Mouse (Mus musculus): ENCODE measurements around the gene Snx29. TPM values are rescaled to one million over a fixed set of nuclear protein-coding genes. Genes with fewer than 3 reads are reported as not detected.

Gene Snx29
- polyA plus RNA-seq, 1 experiment from 2014 or later, result 8.2 TPM

GRCm38 (mm10) chr16:11303741-11304140 is 19.0 kb upstream of the Snx29 start:
- H3K36me3 ChIP-seq (ENCODE audit: control insufficient read depth, insufficient read depth), result no peaks in the 10 kb centered on the region
- no peak overlapping the region for H3K4me3 ChIP-seq (ENCODE audit: low read length)
- H3K27me3 ChIP-seq (ENCODE audit: control insufficient read depth, insufficient read depth, low read length), result no peaks in the 10 kb centered on the region
- H3K27ac ChIP-seq (ENCODE audit: low read length), result no peak overlapping the region
- H3K9ac ChIP-seq (ENCODE audit: low read length), result no peak overlapping the region
- ATAC-seq (replicated peaks; ENCODE audit: extremely low read depth, insufficient read depth, low FRiP score), result no peak
- H3K4me1 ChIP-seq (ENCODE audit: control insufficient read depth, insufficient read depth, low read length), result no peaks in the 10 kb centered on the region
- H3K9me3 ChIP-seq (replicated peaks; ENCODE audit: control insufficient read depth, low read length), result no peaks in the 10 kb centered on the region
- H3K4me2 ChIP-seq (ENCODE audit: low read depth, low read length), result no peak overlapping the region

DNA sequence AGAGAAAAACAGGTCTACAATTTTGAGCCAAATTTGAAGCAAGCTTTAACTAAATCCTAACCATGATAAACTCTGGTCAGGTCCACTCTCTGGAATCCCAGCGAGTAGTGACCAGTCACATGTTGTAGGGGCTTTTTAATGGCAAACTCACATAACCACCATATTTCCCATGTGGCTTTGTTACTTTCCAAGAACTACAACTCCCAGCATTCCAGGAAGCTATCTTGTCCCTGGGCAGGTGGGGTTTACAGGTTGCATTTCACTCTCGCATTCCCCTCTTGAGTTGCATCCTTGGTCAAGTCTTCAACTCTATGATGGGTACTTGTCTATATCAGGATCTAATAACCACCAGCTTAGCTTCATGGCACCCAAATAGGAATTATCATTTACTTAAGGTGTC is 17.2 kb upstream of the Snx29 start:
- WGBS, result 68% methylated on average over 2 of the region's 2 CpGs
- Histone ChIP-seq H3K4me1 (ENCODE audit: control insufficient read depth, insufficient read depth, low read length) (0 out of 2 replicates have a peak, but pooled peaks cover 2% of the 10 kb centered on the region), H3K27ac (ENCODE audit: low read length) (no peak overlapping the region), H3K4me3 (ENCODE audit: low read length) (no peak overlapping the region), H3K4me2 (ENCODE audit: low read depth, low read length) (no peak overlapping the region), H3K36me3 (ENCODE audit: control insufficient read depth, insufficient read depth) (no peaks in the 10 kb centered on the region), H3K27me3 (ENCODE audit: control insufficient read depth, insufficient read depth, low read length) (no peaks in the 10 kb centered on the region), H3K9ac (ENCODE audit: low read length) (no peak overlapping the region), H3K9me3 (replicated peaks; ENCODE audit: control insufficient read depth, low read length) (no peaks in the 10 kb centered on the region)
- ATAC-seq (replicated peaks; ENCODE audit: extremely low read depth, insufficient read depth, low FRiP score), result no peak

- WGBS, result 63% methylated on average over 7 of the region's 7 CpGs
- ATAC-seq (replicated peaks; ENCODE audit: extremely low read depth, insufficient read depth, low FRiP score), result no peak
- no peak within 1 kb of the TSS for H3K4me3 ChIP-seq (ENCODE audit: low read length)
Observed at GRCm38 (mm10) chr16:11313512-11313911, 9.2 kb upstream of the Snx29 start, which contains the start of gene Tnfrsf17. TSS of gene Tnfrsf17 (plus strand) at chr16:11313812.

DNA sequence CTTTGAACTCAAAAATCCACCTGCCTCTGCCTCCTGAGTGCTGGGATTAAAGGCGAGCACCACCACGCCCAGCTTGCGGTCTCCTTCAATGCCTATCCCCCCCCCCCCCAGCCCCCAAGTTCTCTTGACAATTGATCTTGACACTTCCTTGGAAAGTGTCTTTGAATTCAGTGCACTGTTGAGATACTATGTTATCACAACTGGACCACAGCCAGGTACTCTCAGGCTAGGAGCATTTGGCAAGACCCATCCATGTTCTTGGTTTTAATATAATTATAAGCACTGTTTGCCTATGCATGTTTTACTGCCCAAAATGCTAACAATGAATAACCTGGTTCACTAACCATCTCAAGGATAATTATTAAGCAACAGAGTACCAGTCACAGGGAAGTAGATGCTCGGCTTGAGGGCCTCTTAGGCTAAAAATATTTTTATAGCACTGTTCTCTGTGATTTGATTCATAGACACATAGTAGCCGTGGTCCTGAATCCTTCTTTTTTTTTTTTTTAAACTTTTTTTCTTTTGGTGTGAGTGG is 6.9 kb upstream of the Snx29 start:
- Histone ChIP-seq H3K9ac (ENCODE audit: low read length) (no peak overlapping the region), H3K9me3 (replicated peaks; ENCODE audit: control insufficient read depth, low read length) (no peaks in the 10 kb centered on the region), H3K27ac (ENCODE audit: low read length) (no peak overlapping the region; the same call in 1 of the 2 replicates), H3K4me1 (ENCODE audit: control insufficient read depth, insufficient read depth, low read length) (peaks cover 8% of the 10 kb centered on the region; the same call in 1 of the 2 replicates), H3K36me3 (ENCODE audit: control insufficient read depth, insufficient read depth) (no peaks in the 10 kb centered on the region), H3K4me2 (ENCODE audit: low read depth, low read length) (no peak overlapping the region), H3K4me3 (ENCODE audit: low read length) (no peak overlapping the region), H3K27me3 (ENCODE audit: control insufficient read depth, insufficient read depth, low read length) (no peaks in the 10 kb centered on the region)
- 55% methylated on average over 5 of the region's 5 CpGs for WGBS
- no peak for ATAC-seq (replicated peaks; ENCODE audit: extremely low read depth, insufficient read depth, low FRiP score)

More at GRCm38 (mm10) chr16:11313512-11313911, 9.2 kb upstream of the Snx29 start, which contains the start of gene Tnfrsf17:
- H3K27me3 ChIP-seq (ENCODE audit: control insufficient read depth, insufficient read depth, low read length), result no peaks in the 10 kb centered on the region
- no peaks in the 10 kb centered on the region for H3K9me3 ChIP-seq (replicated peaks; ENCODE audit: control insufficient read depth, low read length)
- no peak within 1 kb of the TSS for H3K4me2 ChIP-seq (ENCODE audit: low read depth, low read length)
- H3K9ac ChIP-seq (ENCODE audit: low read length), result no peak within 1 kb of the TSS
- H3K27ac ChIP-seq (ENCODE audit: low read length), result no peak within 1 kb of the TSS
- peaks cover 10% of the 10 kb centered on the region; the same call in 1 of the 2 replicates for H3K4me1 ChIP-seq (ENCODE audit: control insufficient read depth, insufficient read depth, low read length)
- H3K36me3 ChIP-seq (ENCODE audit: control insufficient read depth, insufficient read depth), result no peaks in the 10 kb centered on the region

DNA sequence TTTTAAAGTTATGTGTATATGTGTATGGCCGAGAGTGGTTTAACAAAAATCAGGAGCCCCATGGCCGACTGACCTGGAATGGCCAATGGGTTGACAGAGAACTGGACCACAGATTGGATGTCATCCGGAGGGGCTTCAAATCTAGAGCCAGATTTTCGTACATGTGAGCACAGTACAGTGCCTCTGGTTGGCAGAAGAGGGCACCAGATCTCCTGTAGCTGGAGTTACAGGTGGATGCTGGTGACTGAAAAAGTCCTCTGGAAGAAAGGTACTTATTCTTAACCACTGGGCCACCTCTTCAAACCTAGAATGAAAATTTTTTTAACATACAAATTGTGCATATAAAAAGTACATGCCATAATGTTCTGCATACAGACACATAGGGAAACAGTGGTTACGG is 6.0 kb upstream of the Snx29 start:
- H3K27ac ChIP-seq (ENCODE audit: low read length), result no peak overlapping the region
- H3K4me3 ChIP-seq (ENCODE audit: low read length), result no peak overlapping the region
- WGBS, result 71% methylated on average over 5 of the region's 5 CpGs
- H3K27me3 ChIP-seq (ENCODE audit: control insufficient read depth, insufficient read depth, low read length), result no peaks in the 10 kb centered on the region
- H3K9ac ChIP-seq (ENCODE audit: low read length), result no peak overlapping the region
- ATAC-seq (replicated peaks; ENCODE audit: extremely low read depth, insufficient read depth, low FRiP score), result no peak
- H3K36me3 ChIP-seq (ENCODE audit: control insufficient read depth, insufficient read depth), result no peaks in the 10 kb centered on the region
- no peaks in the 10 kb centered on the region for H3K9me3 ChIP-seq (replicated peaks; ENCODE audit: control insufficient read depth, low read length)
- H3K4me2 ChIP-seq (ENCODE audit: low read depth, low read length), result no peak overlapping the region
- peaks cover 8% of the 10 kb centered on the region; the same call in 1 of the 2 replicates for H3K4me1 ChIP-seq (ENCODE audit: control insufficient read depth, insufficient read depth, low read length)

GRCm38 (mm10) chr16:11317324-11317723 is 5.4 kb upstream of the Snx29 start:
- H3K4me3 ChIP-seq (ENCODE audit: low read length), result no peak overlapping the region
- no peak overlapping the region for H3K4me2 ChIP-seq (ENCODE audit: low read depth, low read length)
- 50% methylated on average over 6 of the region's 6 CpGs for WGBS
- no peaks in the 10 kb centered on the region for H3K36me3 ChIP-seq (ENCODE audit: control insufficient read depth, insufficient read depth)
- H3K9me3 ChIP-seq (replicated peaks; ENCODE audit: control insufficient read depth, low read length), result no peaks in the 10 kb centered on the region
- no peaks in the 10 kb centered on the region for H3K27me3 ChIP-seq (ENCODE audit: control insufficient read depth, insufficient read depth, low read length)
- peaks cover 10% of the 10 kb centered on the region; the same call in 1 of the 2 replicates for H3K4me1 ChIP-seq (ENCODE audit: control insufficient read depth, insufficient read depth, low read length)
- no peak for ATAC-seq (replicated peaks; ENCODE audit: extremely low read depth, insufficient read depth, low FRiP score)
- H3K27ac ChIP-seq (ENCODE audit: low read length), result peak overlapping the region; percentile 39; the same call in 1 of the 2 replicates
- no peak overlapping the region for H3K9ac ChIP-seq (ENCODE audit: low read length)

DNA sequence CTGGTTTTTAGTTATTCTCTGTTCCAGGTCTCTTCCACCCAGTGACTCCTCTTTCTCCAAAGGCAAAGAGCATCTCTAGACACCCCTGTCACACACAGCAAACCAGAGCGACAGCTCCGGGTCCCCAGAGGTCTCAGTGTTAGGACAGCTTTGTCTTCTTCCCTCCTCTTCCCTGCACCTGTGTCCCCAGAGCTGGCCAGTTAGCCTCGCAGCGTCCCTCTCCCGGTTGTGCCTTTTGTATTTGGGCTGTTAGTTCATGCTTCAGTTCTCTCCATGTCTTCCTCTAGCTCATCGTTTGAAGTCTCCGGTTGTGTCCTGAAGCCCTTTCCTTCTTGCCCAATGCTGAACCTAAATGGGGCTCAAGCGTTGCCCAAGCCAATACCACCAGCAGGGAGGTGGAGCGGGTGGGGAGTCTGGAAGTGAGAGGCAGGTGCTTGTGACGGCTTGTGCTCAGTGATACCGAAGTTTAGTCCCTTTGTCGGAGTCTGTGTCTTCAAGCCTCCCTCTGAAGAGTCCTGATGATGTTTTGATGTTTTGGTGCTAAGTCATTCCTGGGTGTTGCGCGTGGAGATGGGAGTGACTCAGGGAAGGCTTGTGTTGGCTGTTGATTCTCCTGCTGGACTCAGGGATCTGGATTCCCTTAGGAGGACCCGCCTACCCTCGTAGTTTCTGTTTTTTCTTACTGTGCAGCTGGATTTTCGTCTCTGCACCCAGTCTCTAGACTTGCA is 780 bp downstream of the Snx29 start:
- Histone ChIP-seq H3K4me1 (ENCODE audit: control insufficient read depth, insufficient read depth, low read length) (peaks cover 10% of the 10 kb centered on the region), H3K9me3 (replicated peaks; ENCODE audit: control insufficient read depth, low read length) (no peaks in the 10 kb centered on the region), H3K9ac (ENCODE audit: low read length) (peak overlapping the region; percentile 94), H3K27me3 (ENCODE audit: control insufficient read depth, insufficient read depth, low read length) (no peaks in the 10 kb centered on the region), H3K4me2 (ENCODE audit: low read depth, low read length) (peak overlapping the region; percentile 91), H3K36me3 (ENCODE audit: control insufficient read depth, insufficient read depth) (no peaks in the 10 kb centered on the region), H3K4me3 (ENCODE audit: low read length) (peak overlapping the region; percentile 90), H3K27ac (ENCODE audit: low read length) (peak overlapping the region; percentile 86)
- 5% methylated on average over 17 of the region's 17 CpGs for WGBS
- peak; percentile 11; the same call in 1 of the 2 replicates for ATAC-seq (replicated peaks; ENCODE audit: extremely low read depth, insufficient read depth, low FRiP score)

GRCm38 (mm10) chr16:11330081-11330800 is 7.5 kb downstream of the Snx29 start:
- H3K4me1 ChIP-seq (ENCODE audit: control insufficient read depth, insufficient read depth, low read length), result peaks cover 5% of the 10 kb centered on the region; the same call in 1 of the 2 replicates
- no peak overlapping the region for H3K4me3 ChIP-seq (ENCODE audit: low read length)
- H3K27ac ChIP-seq (ENCODE audit: low read length), result no peak overlapping the region
- no peak overlapping the region for H3K4me2 ChIP-seq (ENCODE audit: low read depth, low read length)
- no peak for ATAC-seq (replicated peaks; ENCODE audit: extremely low read depth, insufficient read depth, low FRiP score)
- H3K36me3 ChIP-seq (ENCODE audit: control insufficient read depth, insufficient read depth), result no peaks in the 10 kb centered on the region
- no peaks in the 10 kb centered on the region for H3K27me3 ChIP-seq (ENCODE audit: control insufficient read depth, insufficient read depth, low read length)
- 62% methylated on average over 3 of the region's 3 CpGs for WGBS
- H3K9ac ChIP-seq (ENCODE audit: low read length), result no peak overlapping the region
- H3K9me3 ChIP-seq (replicated peaks; ENCODE audit: control insufficient read depth, low read length), result no peaks in the 10 kb centered on the region

DNA sequence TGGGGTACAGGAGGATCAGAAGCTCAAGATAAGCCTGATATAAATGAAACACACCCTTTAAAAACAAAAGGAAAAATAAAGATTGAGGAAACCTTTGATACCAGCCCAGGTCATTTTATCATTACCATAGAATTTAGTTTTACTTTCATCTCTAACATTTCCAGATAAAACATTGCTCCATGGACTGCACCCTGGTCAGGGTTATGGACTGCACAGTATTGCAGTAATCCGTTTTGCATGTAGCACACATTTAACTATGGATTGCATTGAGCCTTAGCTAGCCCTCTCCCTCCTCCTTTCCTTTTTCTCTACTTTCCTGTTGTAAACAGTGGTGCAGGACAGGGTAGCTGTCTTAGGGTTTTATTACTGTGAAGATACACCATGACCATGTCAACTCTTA is 8.3 kb downstream of the Snx29 start:
- H3K27me3 ChIP-seq (ENCODE audit: control insufficient read depth, insufficient read depth, low read length), result no peaks in the 10 kb centered on the region
- no peak overlapping the region for H3K4me2 ChIP-seq (ENCODE audit: low read depth, low read length)
- WGBS, result 76% methylated on average over 1 of the region's 1 CpGs
- H3K4me1 ChIP-seq (ENCODE audit: control insufficient read depth, insufficient read depth, low read length), result peaks cover 5% of the 10 kb centered on the region; the same call in 1 of the 2 replicates
- no peaks in the 10 kb centered on the region for H3K36me3 ChIP-seq (ENCODE audit: control insufficient read depth, insufficient read depth)
- no peak overlapping the region for H3K4me3 ChIP-seq (ENCODE audit: low read length)
- no peak for ATAC-seq (replicated peaks; ENCODE audit: extremely low read depth, insufficient read depth, low FRiP score)
- no peaks in the 10 kb centered on the region for H3K9me3 ChIP-seq (replicated peaks; ENCODE audit: control insufficient read depth, low read length)
- no peak overlapping the region for H3K27ac ChIP-seq (ENCODE audit: low read length)
- no peak overlapping the region for H3K9ac ChIP-seq (ENCODE audit: low read length)
